Mouse (Mus musculus) MEL (cell line): ENCODE measurements around the gene Arih2. TPM values are rescaled to one million over a fixed set of nuclear protein-coding genes. Genes with fewer than 3 reads are reported as not detected.
A peak's percentile ranks its signal among the peaks of the same experiment; 100 is the strongest.

ENCODE experiments used
- DNase-seq: peaks from one replicate; pipeline ENCODE4 v3.0.0; 2011; ENCODE audit warnings: low read depth, low spot score
- H3K27ac ChIP-seq: 2 replicates; pipeline ENCODE4 v1.5.1; 2012; ENCODE audit warnings: low read depth, mild to moderate bottlenecking, control low read depth, low read length, moderate library complexity; ENCODE audit not compliant: control insufficient read depth
- H3K27me3 ChIP-seq, 2 experiments: fragments of 150-350 bp in 1 of 2; sonication (generic) in 1 of 2; 2 replicates each; pipeline ENCODE4 v1.6.1; 2012; ENCODE audit warnings: low read length in 2 of 2, mild to moderate bottlenecking in 2 of 2, improper control_type of control experiment in 1 of 2, moderate library complexity in 1 of 2; ENCODE audit not compliant: insufficient read depth in 2 of 2, control insufficient read depth in 1 of 2
- H3K36me3 ChIP-seq, 2 experiments: 2 replicates each; pipeline ENCODE4 v1.6.1; 2012 to 2014; ENCODE audit warnings: low read length in 2 of 2, improper control_type of control experiment in 1 of 2, inconsistent platforms in 1 of 2, mild to moderate bottlenecking in 1 of 2; ENCODE audit not compliant: insufficient read depth in 2 of 2, control insufficient read depth in 1 of 2
- H3K4me1 ChIP-seq, 2 experiments: fragments of 150-350 bp in 1 of 2; sonication (generic) in 1 of 2; 2 replicates each; pipeline ENCODE4 v1.6.1; 2012; ENCODE audit warnings: low read length in 2 of 2, improper control_type of control experiment in 1 of 2, mild to moderate bottlenecking in 1 of 2; ENCODE audit not compliant: insufficient read depth in 2 of 2, control insufficient read depth in 1 of 2
- H3K4me3 ChIP-seq, 2 experiments: fragments of 150-350 bp in 1 of 2; sonication (generic) in 1 of 2; 2 replicates each; pipeline ENCODE4 v1.5.1; 2012; ENCODE audit warnings: low read depth in 2 of 2, low read length in 2 of 2, mild to moderate bottlenecking in 2 of 2, moderate library complexity in 2 of 2, control low read depth in 1 of 2, improper control_type of control experiment in 1 of 2; ENCODE audit not compliant: control insufficient read depth in 1 of 2, insufficient read depth in 1 of 2
- H3K79me2 ChIP-seq: 2 replicates; pipeline ENCODE4 v1.6.1; 2012; ENCODE audit warnings: mild to moderate bottlenecking, low read length, moderate library complexity; ENCODE audit not compliant: control insufficient read depth, poor library complexity, insufficient read depth
- H3K9ac ChIP-seq: 2 replicates; pipeline ENCODE4 v1.6.1; 2012; ENCODE audit warnings: low read depth, mild to moderate bottlenecking, control low read depth, low read length, moderate library complexity; ENCODE audit not compliant: control insufficient read depth, poor library complexity, severe bottlenecking
- H3K9me3 ChIP-seq: fragments of 150-350 bp; sonication (generic); replicated peaks from 2 replicates; pipeline ENCODE4 v1.6.1; 2012; ENCODE audit warnings: mild to moderate bottlenecking, low read length, improper control_type of control experiment, moderate library complexity; ENCODE audit not compliant: insufficient read depth
- CTCF ChIP-seq, 3 experiments: IDR thresholded peaks in 2 of 3; conservative IDR thresholded peaks in 1 of 3; 2 replicates each; pipeline ENCODE4 v1.5.1; 2011 to 2012; ENCODE audit warnings: low read length in 3 of 3, low read depth in 2 of 3, mild to moderate bottlenecking in 2 of 3, improper control_type of control experiment in 1 of 3, inconsistent platforms in 1 of 3, mixed read lengths in 1 of 3, moderate library complexity in 1 of 3; ENCODE audit not compliant: control insufficient read depth in 1 of 3, insufficient read depth in 1 of 3, poor library complexity in 1 of 3, severe bottlenecking in 1 of 3
- E2F4 ChIP-seq: IDR thresholded peaks from 2 replicates; pipeline ENCODE4 v1.6.1; 2011; ENCODE audit warnings: low read depth, low read length, improper control_type of control experiment, borderline replicate concordance
- ELF1 ChIP-seq: IDR thresholded peaks from 2 replicates; pipeline ENCODE4 v1.6.1; 2014; ENCODE audit warnings: low read depth, mild to moderate bottlenecking, inconsistent platforms, low read length, improper control_type of control experiment, moderate library complexity
- ETS1 ChIP-seq: IDR thresholded peaks from 2 replicates; pipeline ENCODE4 v1.6.1; 2012; ENCODE audit warnings: low read depth, mild to moderate bottlenecking, inconsistent platforms, low read length, improper control_type of control experiment, moderate library complexity
- JUND ChIP-seq: IDR thresholded peaks from 2 replicates; pipeline ENCODE4 v1.6.1; 2011; ENCODE audit warnings: low read depth, mild to moderate bottlenecking, improper control_type of control experiment, low read length
- KAT2A ChIP-seq: conservative IDR thresholded peaks from 2 replicates; pipeline ENCODE4 v1.6.1; 2012; ENCODE audit warnings: low read depth, low read length, improper control_type of control experiment, inconsistent platforms
- MAX ChIP-seq: IDR thresholded peaks from 2 replicates; pipeline ENCODE4 v1.6.1; 2011; ENCODE audit warnings: low read length, improper control_type of control experiment
- MAZ ChIP-seq: IDR thresholded peaks from 2 replicates; pipeline ENCODE4 v1.6.1; 2012; ENCODE audit warnings: low read depth, mild to moderate bottlenecking, inconsistent platforms, low read length, improper control_type of control experiment
- MEF2A ChIP-seq: IDR thresholded peaks from 2 replicates; pipeline ENCODE4 v1.6.1; 2014; ENCODE audit warnings: low read depth, mild to moderate bottlenecking, inconsistent platforms, low read length, improper control_type of control experiment; ENCODE audit not compliant: poor library complexity, insufficient replicate concordance, severe bottlenecking; ENCODE audit errors: extremely low read depth
- MYB ChIP-seq: IDR thresholded peaks from 2 replicates; pipeline ENCODE4 v1.6.1; 2011; ENCODE audit warnings: mild to moderate bottlenecking, low read depth, low read length, improper control_type of control experiment
- MYC ChIP-seq: IDR thresholded peaks from 2 replicates; pipeline ENCODE4 v1.6.1; 2011; ENCODE audit warnings: low read depth, mild to moderate bottlenecking, low read length, improper control_type of control experiment, moderate library complexity
- POLR2A ChIP-seq, 2 experiments: IDR thresholded peaks; 2 replicates each; pipeline ENCODE4 v1.6.1; 2011 to 2012; ENCODE audit warnings: low read length in 2 of 2, mild to moderate bottlenecking in 2 of 2, control low read depth in 1 of 2, improper control_type of control experiment in 1 of 2, low read depth in 1 of 2, moderate library complexity in 1 of 2; ENCODE audit not compliant: control insufficient read depth in 1 of 2, insufficient read depth in 1 of 2, poor library complexity in 1 of 2
- POLR2AphosphoS2 ChIP-seq: IDR thresholded peaks from 2 replicates; pipeline ENCODE4 v1.6.1; 2011; ENCODE audit warnings: low read length, improper control_type of control experiment
- POLR2AphosphoS5 ChIP-seq: IDR thresholded peaks from 2 replicates; pipeline ENCODE4 v1.6.1; 2012; ENCODE audit warnings: low read depth, borderline replicate concordance, mild to moderate bottlenecking, inconsistent platforms, low read length, moderate library complexity, mixed read lengths
- RAD21 ChIP-seq: IDR thresholded peaks from 2 replicates; pipeline ENCODE4 v1.6.1; 2011; ENCODE audit warnings: mild to moderate bottlenecking, low read depth, low read length, improper control_type of control experiment
- SIN3A ChIP-seq: IDR thresholded peaks from 2 replicates; pipeline ENCODE4 v1.6.1; 2012; ENCODE audit warnings: low read length, improper control_type of control experiment, inconsistent platforms
- TBP ChIP-seq: IDR thresholded peaks from 2 replicates; pipeline ENCODE4 v1.8.0; 2011; ENCODE audit warnings: low read depth, low read length, improper control_type of control experiment
- USF1 ChIP-seq: IDR thresholded peaks from 2 replicates; pipeline ENCODE4 v1.6.1; 2014; ENCODE audit warnings: low read depth, mild to moderate bottlenecking, inconsistent platforms, low read length, improper control_type of control experiment, moderate library complexity
- ZC3H11A ChIP-seq: IDR thresholded peaks from 2 replicates; pipeline ENCODE4 v1.6.1; 2012; ENCODE audit warnings: low read depth, mild to moderate bottlenecking, inconsistent platforms, low read length, improper control_type of control experiment
- ZMIZ1 ChIP-seq: IDR thresholded peaks from 2 replicates; pipeline ENCODE4 v1.6.1; 2012; ENCODE audit warnings: low read depth, mild to moderate bottlenecking, inconsistent platforms, low read length, improper control_type of control experiment, moderate library complexity
- ZNF384 ChIP-seq: IDR thresholded peaks from 2 replicates; pipeline ENCODE4 v1.6.1; 2012; ENCODE audit warnings: low read depth, mild to moderate bottlenecking, inconsistent platforms, low read length, improper control_type of control experiment
- polyA plus RNA-seq, 2 experiments: library from polyadenylated mRNA; stranded (reverse) in 1 of 2; unstranded in 1 of 2; fragments of >175 nt in 1 of 2; fragments of >200 nt in 1 of 2; gene quantifications; 2 replicates each; pipeline versions ENCODE4 v1.2.1 to v1.2.4; 2012; ENCODE audit warnings: low replicate concordance in 2 of 2, low read depth in 1 of 2; ENCODE audit not compliant: insufficient read length in 2 of 2, insufficient read depth in 1 of 2, missing spikeins in 1 of 2
- total RNA-seq: library from RNA; depleted of rRNA; stranded (reverse); fragments of 300-350 nt; gene quantifications from 2 replicates; pipeline ENCODE4 v1.2.3, GENCODE M21; 2012

The Arih2 gene
- total and polyA plus RNA-seq, 3 experiments, result 59.6 to 66.5 TPM; not detected in 1

DNA sequence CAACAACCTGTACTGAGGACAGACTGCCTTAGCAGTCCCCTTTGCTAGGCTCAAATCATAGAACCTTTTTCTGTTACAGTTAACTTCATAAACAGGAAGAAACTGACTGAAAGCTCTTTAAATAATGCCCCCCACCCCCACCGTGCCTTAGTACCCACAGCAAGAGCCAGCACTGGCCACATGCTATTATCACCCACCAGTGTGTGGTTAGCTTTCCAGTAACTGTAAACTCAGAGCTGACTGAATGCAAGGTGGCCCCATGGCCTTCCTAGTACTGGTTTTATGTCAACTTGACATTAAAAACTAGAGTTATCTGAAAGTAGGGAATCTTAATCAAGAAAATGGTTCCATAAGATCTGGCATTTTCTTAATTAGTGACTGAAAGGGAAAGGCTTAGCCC is 18.5 kb downstream of the Arih2 start (continued):
- TF ChIP-seq CTCF (IDR thresholded peaks at IDR 0.05 in 2 of 3, conservative IDR thresholded peaks at IDR 0.05 in 1 of 3; ENCODE audit: control insufficient read depth in 1 of 3, insufficient read depth in 1 of 3, low read depth in 2 of 3, low read length in 3 of 3, poor library complexity in 1 of 3, severe bottlenecking in 1 of 3), result no peak
- TF ChIP-seq MYC, result 0 out of 2 replicates have a peak, but pooled peaks have one; percentile 27
- TF ChIP-seq ZNF384, result no peak
- TF ChIP-seq KAT2A, result no peak
- peak; percentile 61 for TF ChIP-seq MAX
- TF ChIP-seq MYB, result peak; percentile 79
- TF ChIP-seq POLR2AphosphoS2, result no peak
- no peak for TF ChIP-seq ZC3H11A

DNA sequence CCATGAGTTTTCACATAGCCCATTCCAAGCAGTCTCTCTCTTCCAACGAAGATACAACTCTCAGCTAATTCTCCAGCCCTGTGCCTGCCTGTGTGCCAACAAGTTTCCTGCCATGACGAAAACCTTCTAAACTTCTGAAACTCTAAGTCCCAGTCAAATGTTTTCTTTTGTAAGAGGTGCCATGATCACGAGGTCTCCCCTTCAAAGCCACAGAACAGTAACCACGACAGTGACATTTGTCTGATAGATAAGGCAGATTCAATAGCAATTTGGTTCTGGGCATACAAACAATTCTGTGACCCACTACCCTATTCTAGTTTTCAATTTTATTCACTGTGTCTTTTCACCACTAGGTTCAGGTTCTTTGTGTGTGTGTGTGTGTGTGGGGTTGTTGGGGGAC is 21.0 kb downstream of the Arih2 start:
- Histone ChIP-seq H3K79me2 (peaks cover 22% of the 10 kb centered on the region), H3K9me3 (no peaks in the 10 kb centered on the region), H3K27ac (no peak overlapping the region), H3K36me3 (peaks cover 33 to 40% of the 10 kb centered on the region in 2 experiments), H3K9ac (no peak overlapping the region), H3K4me3 (no peak overlapping the region), H3K4me1 (peaks cover 16 to 42% of the 10 kb centered on the region in 2 experiments), H3K27me3 (no peaks in the 10 kb centered on the region)
- TF ChIP-seq MAZ, result no peak
- TF ChIP-seq JUND, result no peak
- TF ChIP-seq USF1, result peak; percentile 62; the same call in 1 of the 2 replicates
- TF ChIP-seq E2F4, result no peak
- no peak for TF ChIP-seq POLR2AphosphoS5
- no peak for TF ChIP-seq MEF2A
- 0 out of 2 replicates have a peak, but pooled peaks have one; percentile 32 for TF ChIP-seq SIN3A
- no peak for TF ChIP-seq POLR2A (IDR thresholded peaks at IDR 0.05; ENCODE audit: control insufficient read depth in 1 of 2, insufficient read depth in 1 of 2, low read depth in 1 of 2, low read length in 2 of 2, poor library complexity in 1 of 2)
- TF ChIP-seq ETS1, result peak; percentile 23; the same call in 1 of the 2 replicates
- peak; percentile 38 for DNase-seq

DNA sequence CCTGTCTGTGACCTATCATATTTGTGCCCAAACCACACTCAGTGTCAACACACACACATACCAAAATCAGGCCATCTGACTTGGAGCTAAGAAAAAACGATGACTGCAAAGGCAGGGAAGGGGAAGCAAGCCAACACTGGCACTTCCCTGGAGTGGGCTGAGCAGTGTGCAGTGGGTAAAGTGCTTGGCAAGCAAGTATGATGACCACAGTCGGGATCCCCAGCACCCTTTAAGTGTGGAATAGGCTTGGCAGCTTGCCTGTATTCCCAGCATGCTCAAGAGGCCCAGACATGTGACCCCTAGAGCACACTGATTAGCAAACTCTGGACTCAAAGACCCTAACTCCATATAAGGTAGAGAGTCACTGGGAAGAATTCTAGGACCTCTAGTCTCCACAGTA is 22.7 kb downstream of the Arih2 start:
- Histone ChIP-seq H3K36me3 (peaks cover 24 to 37% of the 10 kb centered on the region in 2 experiments), H3K9ac (no peak overlapping the region), H3K4me3 (no peak overlapping the region), H3K27ac (no peak overlapping the region), H3K4me1 (peaks cover 8 to 29% of the 10 kb centered on the region in 2 experiments), H3K9me3 (no peaks in the 10 kb centered on the region), H3K27me3 (no peaks in the 10 kb centered on the region), H3K79me2 (peaks cover 21% of the 10 kb centered on the region)
- DNase-seq, result no peak
- TF ChIP-seq ELF1, result no peak
- no peak for TF ChIP-seq ETS1
- TF ChIP-seq MEF2A, result no peak
- TF ChIP-seq TBP, result no peak
- TF ChIP-seq RAD21, result no peak
- no peak for TF ChIP-seq POLR2AphosphoS5
- no peak for TF ChIP-seq ZMIZ1
- no peak for TF ChIP-seq ZC3H11A
- TF ChIP-seq E2F4, result no peak
